Mouse (Mus musculus) liver, adult 2 months (tissue): ENCODE data around the gene 4930404N11Rik. TPM values are rescaled to one million over a fixed set of nuclear protein-coding genes. Genes with fewer than 3 reads are reported as not detected.

Experiments used
- DNase-seq: peaks from one replicate; pipeline ENCODE4 v3.0.0-alpha.2; 2011; ENCODE audit warnings: low read depth, low spot score; ENCODE audit errors: extremely low read depth
- H3K27ac ChIP-seq: fragments of 200-500 bp; replicated peaks from 2 replicates; pipeline ENCODE4 v1.5.1; 2012; ENCODE audit warnings: low read depth, mild to moderate bottlenecking, control low read depth, inconsistent platforms, low read length; ENCODE audit not compliant: insufficient read depth
- H3K27me3 ChIP-seq: fragments of 200-500 bp; 2 replicates; pipeline ENCODE4 v1.6.1; 2012; ENCODE audit warnings: mild to moderate bottlenecking, moderate library complexity, low read length, inconsistent platforms; ENCODE audit not compliant: control insufficient read depth, insufficient read depth
- H3K36me3 ChIP-seq: fragments of 200-500 bp; 2 replicates; pipeline ENCODE4 v1.6.1; 2012; ENCODE audit warnings: low read length, inconsistent platforms; ENCODE audit not compliant: control insufficient read depth, insufficient read depth
- H3K4me1 ChIP-seq: fragments of 200-500 bp; 2 replicates; pipeline ENCODE4 v1.6.1; 2011; ENCODE audit warnings: low read length; ENCODE audit not compliant: control insufficient read depth, insufficient read depth
- H3K4me3 ChIP-seq: fragments of 200-500 bp; 2 replicates; pipeline ENCODE4 v1.5.1; 2011; ENCODE audit warnings: low read depth, mild to moderate bottlenecking, control low read depth, low read length, moderate library complexity; ENCODE audit not compliant: insufficient read depth
- H3K79me2 ChIP-seq: fragments of 200-500 bp; 2 replicates; pipeline ENCODE4 v1.6.1; 2012; ENCODE audit warnings: inconsistent platforms, mild to moderate bottlenecking, low read length, moderate library complexity; ENCODE audit not compliant: control insufficient read depth, insufficient read depth
- H3K9ac ChIP-seq: fragments of 200-500 bp; 2 replicates; pipeline ENCODE4 v1.6.1; 2012; ENCODE audit warnings: low read depth, mild to moderate bottlenecking, control low read depth, inconsistent platforms, low read length
- CTCF ChIP-seq: fragments of 200-500 bp; IDR thresholded peaks from 2 replicates; pipeline ENCODE4 v1.5.1; 2011; ENCODE audit warnings: low read depth, low read length, control low read depth
- POLR2A ChIP-seq: fragments of 200-500 bp; IDR thresholded peaks from 2 replicates; pipeline ENCODE4 v1.6.1; 2011; ENCODE audit warnings: low read length, control low read depth; ENCODE audit not compliant: insufficient read depth; ENCODE audit errors: extremely low read depth
- WGBS: fragments of 180-500 bp; shearing (Covaris S2); methylation state at CpG from one replicate; pipeline ENCODE4 v1.1.7; 2018; 5-methylcytosine and 5-hydroxymethylcytosine counted together
- polyA plus RNA-seq: library from polyadenylated mRNA; depleted of rRNA; stranded (reverse); fragments of >200 nt; gene quantifications from 2 replicates; pipeline ENCODE4 v1.2.3, GENCODE M21; 2012
- total RNA-seq: library from RNA; depleted of rRNA; stranded (reverse); fragments of >200 nt; gene quantifications from 2 replicates; pipeline ENCODE4 v1.2.3, GENCODE M21; 2014

The 4930404N11Rik gene
- total and polyA plus RNA-seq, 2 experiments, result 0.12 TPM; not detected in 1

DNA sequence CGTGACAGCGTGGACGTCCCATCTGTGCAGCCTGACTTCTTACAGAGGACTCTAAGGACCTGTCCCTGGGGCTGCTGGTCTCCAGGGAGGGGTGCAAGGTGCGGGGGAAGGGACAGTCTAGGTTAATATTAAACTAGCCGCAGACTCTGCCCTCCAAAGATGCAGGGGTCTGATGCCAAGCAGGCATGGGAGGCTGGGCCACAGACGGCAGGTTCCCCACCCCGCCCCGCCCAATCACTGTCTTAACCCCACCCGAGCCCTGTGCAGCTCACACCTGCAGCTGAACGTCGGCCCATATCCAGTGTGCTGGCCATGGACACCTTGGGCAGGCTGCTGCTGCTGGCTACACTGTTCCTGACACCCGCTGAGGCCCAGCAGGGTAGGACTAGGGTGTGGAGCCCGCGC lies 27.2 kb upstream of the 4930404N11Rik start, which contains the start of gene Smim24:
Gene Smim24 (plus strand): TSS at position 271 of the 405 bp plus-strand sequence.
- no peaks in the 10 kb centered on the region; the same call in 1 of the 2 replicates for H3K36me3 ChIP-seq
- TF ChIP-seq POLR2A (no peak), CTCF (no peak)
- peaks cover 9% of the 10 kb centered on the region for H3K4me1 ChIP-seq
- no peaks in the 10 kb centered on the region for H3K27me3 ChIP-seq
- peak; percentile 48 for DNase-seq
- H3K27ac ChIP-seq, result no peak within 1 kb of the TSS
- H3K4me3 ChIP-seq, result no peak within 1 kb of the TSS
- no peaks in the 10 kb centered on the region for H3K79me2 ChIP-seq
- peak within 1 kb of the TSS; percentile 7; the same call in 1 of the 2 replicates for H3K9ac ChIP-seq
- WGBS, result 45% methylated on average over 14 of the region's 14 CpGs

DNA sequence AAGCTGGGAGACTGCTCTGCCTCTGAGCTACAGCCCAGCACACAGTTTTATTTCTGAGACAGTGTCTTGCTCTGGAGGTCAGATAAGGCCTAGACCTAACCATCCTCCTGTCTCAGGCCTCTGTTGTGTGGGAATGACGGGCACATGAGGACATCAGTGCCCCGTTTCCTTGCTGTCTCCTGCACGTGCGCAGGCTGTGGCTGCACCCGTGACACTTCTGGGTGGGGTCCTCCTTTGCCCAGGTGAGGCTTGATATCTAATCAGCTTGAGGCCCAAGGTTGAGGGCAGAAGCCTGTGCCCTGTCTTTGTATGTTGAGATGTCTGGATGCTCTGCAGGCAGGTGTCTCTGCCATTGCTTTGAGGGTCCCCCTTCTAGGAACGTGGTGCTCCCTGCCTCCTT lies 26.7 kb upstream of the 4930404N11Rik start:
- TF ChIP-seq POLR2A (no peak), CTCF (no peak)
- Histone ChIP-seq H3K4me1 (peaks cover 9% of the 10 kb centered on the region), H3K4me3 (no peak overlapping the region), H3K36me3 (peaks cover 1% of the 10 kb centered on the region; the same call in 1 of the 2 replicates), H3K9ac (no peak overlapping the region), H3K79me2 (no peaks in the 10 kb centered on the region), H3K27ac (no peak overlapping the region), H3K27me3 (no peaks in the 10 kb centered on the region)
- DNase-seq, result no peak
- 84% methylated on average over 6 of the region's 6 CpGs for WGBS

DNA sequence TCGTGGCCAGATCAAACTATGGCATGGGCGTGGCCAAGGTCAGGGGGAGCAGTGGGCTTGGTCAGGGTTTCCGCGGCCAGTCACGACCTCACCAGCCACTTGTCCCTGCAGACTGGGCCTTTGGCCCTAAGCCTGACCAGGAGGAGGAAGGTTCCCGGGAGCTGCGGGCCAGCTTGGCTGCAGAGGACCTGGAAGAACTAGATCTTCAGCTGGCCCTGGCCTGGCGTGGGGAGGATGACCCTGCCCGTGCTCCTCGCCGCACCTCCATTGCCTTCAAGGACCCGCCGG lies 25.0 kb upstream of the 4930404N11Rik start:
- 89% methylated on average over 13 of the region's 13 CpGs for WGBS
- Histone ChIP-seq H3K27ac (no peak overlapping the region), H3K4me1 (peaks cover 9% of the 10 kb centered on the region), H3K9ac (no peak overlapping the region), H3K79me2 (peaks cover under 1% of the 10 kb centered on the region; the same call in 1 of the 2 replicates), H3K4me3 (no peak overlapping the region), H3K27me3 (no peaks in the 10 kb centered on the region), H3K36me3 (0 out of 2 replicates have a peak, but pooled peaks cover 1% of the 10 kb centered on the region)
- no peak for DNase-seq
- TF ChIP-seq CTCF (no peak), POLR2A (no peak)

DNA sequence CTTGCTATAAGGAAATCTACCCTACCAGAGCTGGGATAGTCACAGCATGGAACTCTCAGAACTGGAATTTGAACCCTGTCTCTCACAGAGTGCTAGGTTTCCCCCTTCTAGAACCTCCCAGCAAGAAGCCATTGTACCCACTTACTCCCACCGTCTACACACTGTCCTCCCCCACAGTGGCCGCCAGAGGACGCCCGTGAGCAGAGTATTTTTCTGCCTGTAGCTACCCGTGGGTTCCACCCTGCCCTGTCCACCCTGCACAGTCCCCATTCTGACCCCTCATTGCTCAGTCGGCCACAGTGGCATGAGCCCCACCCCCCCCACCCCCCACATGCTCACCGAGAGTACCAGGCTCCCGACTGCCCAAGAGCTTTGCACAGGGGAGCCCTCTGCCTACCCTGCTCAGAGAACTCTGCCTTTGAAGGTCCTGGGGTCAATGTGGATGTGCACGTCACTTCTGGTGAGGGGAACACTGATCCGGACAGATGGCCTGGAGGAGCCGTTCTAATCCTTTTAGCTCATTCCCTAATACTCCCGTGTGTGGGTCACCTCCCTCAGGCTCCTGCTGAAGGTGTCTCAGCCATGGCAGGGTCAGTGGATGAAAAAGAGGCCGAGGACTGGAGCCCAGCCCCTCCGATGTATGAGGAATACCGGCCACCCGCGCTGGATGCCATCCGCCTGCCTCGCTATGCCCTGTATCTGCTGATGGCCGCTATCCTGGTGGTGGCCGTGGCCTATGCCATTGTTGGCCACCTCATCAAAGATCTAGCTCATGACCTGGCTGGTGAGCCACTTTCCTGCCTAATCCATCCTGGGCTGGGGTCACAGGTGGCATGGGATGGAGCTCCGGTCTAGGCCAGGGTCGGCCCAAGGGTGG lies 24.4 kb upstream of the 4930404N11Rik start:
- peak; percentile 95 for TF ChIP-seq CTCF
- no peak for TF ChIP-seq POLR2A
- no peak overlapping the region for H3K4me3 ChIP-seq
- no peak overlapping the region for H3K9ac ChIP-seq
- no peak overlapping the region for H3K27ac ChIP-seq
- H3K27me3 ChIP-seq, result no peaks in the 10 kb centered on the region
- peaks cover 6% of the 10 kb centered on the region for H3K79me2 ChIP-seq
- H3K36me3 ChIP-seq, result 0 out of 2 replicates have a peak, but pooled peaks cover 1% of the 10 kb centered on the region
- H3K4me1 ChIP-seq, result peaks cover 14% of the 10 kb centered on the region
- DNase-seq, result no peak
- WGBS, result 52% methylated on average over 23 of the region's 23 CpGs

DNA sequence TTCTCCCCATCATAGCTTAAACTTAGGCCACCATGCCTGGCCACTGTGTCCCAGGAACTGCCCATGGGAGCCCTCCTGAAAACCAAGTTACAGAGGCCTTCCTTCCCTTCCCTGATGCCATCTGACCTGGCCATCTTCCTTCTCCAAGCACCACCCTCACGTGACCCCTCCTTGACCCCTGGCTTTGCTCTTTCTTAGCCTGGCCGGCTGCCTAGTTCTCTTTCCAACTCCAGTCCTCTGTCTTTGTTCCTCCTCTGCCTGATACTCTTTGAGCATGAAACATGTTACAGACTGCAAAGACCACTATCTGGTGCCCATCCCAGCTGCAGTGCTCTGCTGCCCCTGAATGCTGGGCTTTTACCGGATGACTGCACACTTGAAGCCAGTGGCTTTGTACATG lies 23.8 kb upstream of the 4930404N11Rik start:
- H3K27ac ChIP-seq, result no peak overlapping the region
- H3K4me3 ChIP-seq, result no peak overlapping the region
- no peak overlapping the region for H3K9ac ChIP-seq
- H3K36me3 ChIP-seq, result 0 out of 2 replicates have a peak, but pooled peaks cover 1% of the 10 kb centered on the region
- TF ChIP-seq POLR2A (no peak), CTCF (no peak)
- WGBS, result 19% methylated on average over 3 of the region's 3 CpGs
- H3K79me2 ChIP-seq, result peaks cover 13% of the 10 kb centered on the region
- DNase-seq, result peak; percentile 43
- H3K4me1 ChIP-seq, result peaks cover 17% of the 10 kb centered on the region
- H3K27me3 ChIP-seq, result no peaks in the 10 kb centered on the region
